Mouse (Mus musculus) midbrain, embryonic 14.5 days (tissue): Measurements from ENCODE around the gene Mia2. TPM values are rescaled to one million over a fixed set of nuclear protein-coding genes. Genes with fewer than 3 reads are reported as not detected.
"Not testable (repeated sequence)": the region's sequence is repeated elsewhere in the genome, so short reads cannot be mapped to it uniquely, and the experiment has no call there.

Source experiments
- ATAC-seq: fragments of 200-750 bp; cut with Nextera tagmentation; 2 replicates; pipeline ENCODE4 v1.8.0; 2017; ENCODE audit warnings: moderate number of reproducible peaks, moderate library complexity; ENCODE audit not compliant: low FRiP score, low TSS enrichment
- DNase-seq: peaks from one replicate; pipeline ENCODE4 v3.0.0-alpha.2; 2015
- H3K27ac ChIP-seq: fragments of 300-500 bp; sonication (generic); replicated peaks from 2 replicates; pipeline ENCODE4 v1.5.1; 2014; ENCODE audit warnings: mild to moderate bottlenecking, low read depth, low read length, moderate library complexity
- H3K27me3 ChIP-seq: fragments of 300-500 bp; sonication (generic); 2 replicates; pipeline ENCODE4 v1.6.1; 2014; ENCODE audit warnings: low read length, control low read depth, mixed read lengths; ENCODE audit not compliant: control insufficient read depth, insufficient read depth
- H3K36me3 ChIP-seq: fragments of 300-500 bp; sonication (generic); 2 replicates; pipeline ENCODE4 v1.6.1; 2014; ENCODE audit warnings: low read length, control low read depth; ENCODE audit not compliant: control insufficient read depth, insufficient read depth
- H3K4me1 ChIP-seq: fragments of 300-500 bp; sonication (generic); 2 replicates; pipeline ENCODE4 v1.6.1; 2014; ENCODE audit warnings: mild to moderate bottlenecking, antibody characterized with exemption, low read length, control low read depth; ENCODE audit not compliant: control insufficient read depth, insufficient read depth
- H3K4me2 ChIP-seq: fragments of 300-500 bp; sonication (generic); 2 replicates; pipeline ENCODE4 v1.6.1; 2014; ENCODE audit warnings: mild to moderate bottlenecking, low read length, moderate library complexity
- H3K4me3 ChIP-seq: fragments of 300-500 bp; sonication (generic); replicated peaks from 2 replicates; pipeline ENCODE4 v1.5.1; 2014; ENCODE audit warnings: low read depth, low read length
- H3K9ac ChIP-seq: fragments of 300-500 bp; sonication (generic); replicated peaks from 2 replicates; pipeline ENCODE4 v1.6.1; 2014; ENCODE audit warnings: mild to moderate bottlenecking, low read length, moderate library complexity
- H3K9me3 ChIP-seq: fragments of 300-500 bp; sonication (generic); 2 replicates; pipeline ENCODE4 v1.6.1; 2016; ENCODE audit warnings: low read length, control low read depth, mixed read lengths; ENCODE audit not compliant: control insufficient read depth
- WGBS: fragments of 180-500 bp; shearing (Covaris S2); extraction: QIAGEN DNeasy Blood & Tissue Kit; methylation state at CpG from one replicate; pipeline ENCODE4 v1.1.7; 2014; 5-methylcytosine and 5-hydroxymethylcytosine counted together
- microRNA-seq: library from miRNA; unstranded; fragments of <30 nt; microRNA quantifications from one replicate; pipeline ENCODE4, GENCODE M21; 2016
- polyA plus RNA-seq: library from polyadenylated mRNA; unstranded; fragments of >200 nt; fragmentation: Nextera tagmentation; extraction: Ambion mirVana; gene quantifications from 2 replicates; pipeline ENCODE4 v1.2.1, GENCODE M21; 2014

Mia2 gene
- polyA plus RNA-seq, 1 experiment from 2014 or later: 37.5 TPM

DNA sequence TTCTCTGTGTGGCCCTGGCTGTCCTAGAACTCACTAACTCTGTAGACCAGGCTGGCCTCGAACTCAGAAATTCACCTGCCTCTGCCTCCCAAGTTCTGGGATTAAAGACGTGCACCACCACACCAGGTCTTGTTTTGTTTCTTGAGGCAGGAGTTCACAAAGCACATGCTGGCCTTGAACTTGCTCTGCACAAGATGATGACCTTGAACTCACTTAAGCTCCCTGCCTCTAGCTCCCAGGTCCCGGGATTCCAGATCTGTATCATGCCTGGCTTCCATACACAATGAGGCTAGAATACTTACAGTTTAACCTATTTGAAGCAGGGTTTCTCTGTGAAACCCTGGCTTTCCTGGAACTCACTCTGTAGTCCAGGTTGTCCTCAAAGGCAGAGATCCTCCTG, 121.7 kb downstream of the Mia2 start:
- H3K9ac ChIP-seq: no peak overlapping the region
- DNase-seq (no peak), ATAC-seq (no peak)
- H3K36me3 ChIP-seq: no peaks in the 10 kb centered on the region
- WGBS: 79% methylated on average over 3 of the region's 3 CpGs
- no peak overlapping the region for H3K27ac ChIP-seq
- H3K4me3 ChIP-seq: peak overlapping the region; percentile 93
- peak overlapping the region; percentile 77 for H3K4me2 ChIP-seq
- H3K9me3 ChIP-seq: no peaks in the 10 kb centered on the region
- peaks cover 22% of the 10 kb centered on the region for H3K4me1 ChIP-seq
- no peaks in the 10 kb centered on the region for H3K27me3 ChIP-seq

DNA sequence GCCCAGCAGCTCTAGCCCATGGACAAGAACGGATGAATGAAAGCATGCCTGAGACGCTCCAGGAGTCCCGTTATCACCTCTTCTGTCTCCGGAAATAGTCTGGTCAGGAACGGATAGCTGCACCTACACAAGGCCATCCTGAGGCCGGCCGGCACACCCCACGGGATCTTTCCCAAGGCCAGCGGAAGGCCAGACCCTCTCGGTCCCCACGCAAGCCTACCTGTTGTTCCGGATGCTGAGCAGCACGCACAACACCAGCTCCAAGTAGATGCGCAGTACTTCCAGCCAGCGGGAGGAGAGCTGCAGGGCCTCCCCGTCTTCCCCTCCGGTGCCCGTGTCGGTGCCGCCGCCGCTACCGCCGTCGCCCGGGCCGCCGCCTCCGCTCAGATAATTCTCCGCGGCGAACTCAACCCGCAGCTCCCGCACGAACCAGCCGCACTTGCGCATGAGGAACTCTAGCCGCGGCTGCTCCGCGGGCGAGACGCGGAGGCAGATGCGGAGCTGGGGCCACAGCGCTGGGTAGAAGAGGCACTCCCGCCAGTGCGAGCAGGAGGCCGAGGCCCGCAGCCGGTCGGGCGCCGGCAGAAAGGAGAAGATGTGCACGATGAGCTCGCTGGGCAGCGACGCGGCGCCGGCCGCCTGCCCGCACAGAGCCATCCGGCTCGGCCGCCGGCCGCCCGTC, 123.2 kb downstream of the Mia2 start:
- Histone ChIP-seq H3K4me3 (peak overlapping the region; percentile 93), H3K36me3 (no peaks in the 10 kb centered on the region), H3K4me1 (peaks cover 22% of the 10 kb centered on the region), H3K9me3 (no peaks in the 10 kb centered on the region), H3K4me2 (peak overlapping the region; percentile 77), H3K27me3 (no peaks in the 10 kb centered on the region), H3K9ac (peak overlapping the region; percentile 89), H3K27ac (peak overlapping the region; percentile 97)
- no peak for ATAC-seq
- no peak for DNase-seq
- WGBS: under 1% methylated on average over 69 of the region's 69 CpGs

DNA sequence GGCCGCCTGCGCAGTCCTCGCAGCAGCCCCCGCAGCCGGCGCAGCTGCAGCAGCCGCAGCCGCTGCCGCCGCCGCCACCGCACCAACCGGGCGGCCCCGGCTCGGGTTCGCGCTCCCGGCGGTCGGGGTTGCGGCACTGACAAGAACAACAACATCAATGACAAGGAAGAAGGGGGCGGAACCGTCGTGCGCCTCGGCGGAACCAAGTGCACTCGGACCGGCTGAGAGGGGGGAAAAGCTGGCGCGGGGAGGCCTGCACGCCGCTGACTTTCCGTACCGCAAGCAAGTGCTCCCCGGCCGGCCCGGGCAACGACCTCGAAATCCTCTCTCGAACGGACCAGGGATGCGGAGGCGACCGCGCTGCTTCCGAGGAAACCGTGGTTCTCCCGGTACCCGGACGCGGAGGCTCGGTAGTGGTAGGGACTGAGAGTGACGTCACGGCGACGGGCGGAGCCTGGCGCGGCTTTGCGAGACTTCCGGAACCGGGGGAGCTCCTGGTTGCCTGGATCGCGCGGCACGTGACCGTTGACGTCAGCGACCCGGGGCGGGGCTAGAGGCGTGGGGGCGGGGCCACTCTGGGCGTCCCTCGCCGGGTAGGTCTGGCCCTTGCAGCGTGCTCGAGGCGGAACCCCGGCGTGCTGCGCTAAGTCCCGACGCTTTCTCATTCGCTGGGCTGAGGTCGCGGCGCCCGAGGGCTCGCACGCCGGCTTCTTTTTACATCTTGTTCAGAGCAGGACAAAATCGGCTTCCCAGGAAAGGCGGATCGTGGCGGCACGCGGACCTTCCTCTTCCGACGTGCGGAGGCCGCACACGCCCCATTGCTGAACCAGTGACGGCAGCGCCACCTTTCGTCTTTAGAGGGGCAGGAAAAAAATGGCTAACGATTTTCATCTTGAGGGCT, 124.0 kb downstream of the Mia2 start, which contains the start of gene Fbxo33:
Gene Fbxo33, minus strand, starts transcription at position 401 of the 901 bp plus-strand sequence.
- peak; percentile 99 for DNase-seq
- Histone ChIP-seq H3K9me3 (no peaks in the 10 kb centered on the region), H3K9ac (peak within 1 kb of the TSS; percentile 89), H3K27me3 (no peaks in the 10 kb centered on the region), H3K27ac (peak within 1 kb of the TSS; percentile 97), H3K4me2 (peak within 1 kb of the TSS; percentile 77), H3K4me3 (peak within 1 kb of the TSS; percentile 93), H3K4me1 (peaks cover 22% of the 10 kb centered on the region), H3K36me3 (no peaks in the 10 kb centered on the region)
- WGBS: under 1% methylated on average over 108 of the region's 109 CpGs
- ATAC-seq: peak; percentile 97

- Histone ChIP-seq H3K27ac (no peak overlapping the region), H3K4me2 (no peak overlapping the region), H3K9ac (no peak overlapping the region), H3K27me3 (no peaks in the 10 kb centered on the region), H3K9me3 (no peaks in the 10 kb centered on the region), H3K4me3 (no peak overlapping the region), H3K36me3 (no peaks in the 10 kb centered on the region), H3K4me1 (no peaks in the 10 kb centered on the region)
- WGBS: 92% methylated on average over 5 of the region's 5 CpGs
- ATAC-seq: no peak
- no peak for DNase-seq
Observed at GRCm38 (mm10) chr12:59228401-59228800, 132.8 kb downstream of the Mia2 start.

GRCm38 (mm10) chr12:59238434-59238833, 142.8 kb downstream of the Mia2 start:
- H3K27me3 ChIP-seq: no peaks in the 10 kb centered on the region
- no peaks in the 10 kb centered on the region for H3K4me1 ChIP-seq
- H3K9ac ChIP-seq: no peak overlapping the region
- DNase-seq (no peak), ATAC-seq (no peak)
- H3K4me2 ChIP-seq: no peak overlapping the region
- WGBS: 87% methylated on average over 5 of the region's 5 CpGs
- H3K4me3 ChIP-seq: no peak overlapping the region
- no peaks in the 10 kb centered on the region for H3K36me3 ChIP-seq
- no peaks in the 10 kb centered on the region for H3K9me3 ChIP-seq
- H3K27ac ChIP-seq: no peak overlapping the region

DNA sequence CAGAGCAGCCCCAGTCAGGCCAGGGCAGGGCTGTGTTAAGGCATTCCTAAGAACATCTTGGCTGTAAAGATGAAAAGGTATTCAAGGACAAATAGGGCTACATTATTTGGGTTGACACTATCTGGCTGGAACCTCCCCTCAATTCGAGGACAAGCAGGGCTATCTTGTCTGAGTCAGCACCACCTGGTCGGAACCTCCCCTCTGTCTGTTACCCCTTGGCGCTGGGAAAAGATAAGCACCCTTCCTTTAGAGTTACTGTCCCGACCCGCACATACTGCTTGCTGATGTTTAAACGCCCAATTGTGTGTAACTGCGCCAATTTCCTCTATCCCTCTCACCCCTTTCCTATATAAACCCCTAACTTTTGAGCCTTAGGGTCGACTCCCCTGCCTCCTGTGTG, 145.4 kb downstream of the Mia2 start:
- WGBS: 92% methylated on average over 8 of the region's 8 CpGs

More for the DNA sequence above, 145.4 kb downstream of the Mia2 start:
- not testable (repeated sequence) for H3K4me3 ChIP-seq, H3K9ac ChIP-seq, DNase-seq, H3K4me2 ChIP-seq, H3K36me3 ChIP-seq, H3K9me3 ChIP-seq, ATAC-seq, H3K27ac ChIP-seq, H3K27me3 ChIP-seq, H3K4me1 ChIP-seq

Small RNAs within 50 kb of the gene (microRNA-seq; reads per million reads assigned to microRNA genes)
- not detected for gene Gm27284

Other genes with a start within 250 kb of the Mia2 start
- 102 and 133 TPM in 2 replicates for gene Sec23a, start 83.8 kb upstream of the Mia2 start, polyA plus RNA-seq
- gene Gemin2, start 82.4 kb upstream of the Mia2 start, polyA plus RNA-seq: 11.8 and 12.7 TPM in 2 replicates
- gene Trappc6b, start 34.3 kb upstream of the Mia2 start, polyA plus RNA-seq: 114 and 139 TPM in 2 replicates
- gene Pnn, start 28.9 kb upstream of the Mia2 start, polyA plus RNA-seq: 66.9 and 77.6 TPM in 2 replicates
- 11.4 and 13.7 TPM in 2 replicates for gene Fbxo33, start 123.9 kb downstream of the Mia2 start, polyA plus RNA-seq